Mouse (Mus musculus): ENCODE measurements around the gene BC034090. TPM values are rescaled to one million over a fixed set of nuclear protein-coding genes. Genes with fewer than 3 reads are reported as not detected.
"Not testable (repeated sequence)": the region's sequence is repeated elsewhere in the genome, so short reads cannot be mapped to it uniquely, and the experiment has no call there.

BC034090 gene
- total and polyA plus RNA-seq, 3 experiments, result 29.6 to 33.5 (median 30.6) TPM

- no peak for DNase-seq
These were observed 51.4 kb downstream of the BC034090 start for GRCm38 (mm10) chr1:155192805-155193368.

- DNase-seq, result no peak
These were observed 52.6 kb downstream of the BC034090 start for GRCm38 (mm10) chr1:155191671-155192070.

- no peak for DNase-seq
These were observed 53.0 kb downstream of the BC034090 start for GRCm38 (mm10) chr1:155191219-155191618.

- no peak for DNase-seq
These were observed 55.6 kb downstream of the BC034090 start for GRCm38 (mm10) chr1:155188656-155189055.

GRCm38 (mm10) chr1:155184191-155184590 is 60.1 kb downstream of the BC034090 start:
- DNase-seq, result no peak

GRCm38 (mm10) chr1:155178192-155178924 is 65.9 kb downstream of the BC034090 start:
- DNase-seq, result no peak

GRCm38 (mm10) chr1:155174424-155174823 is 69.8 kb downstream of the BC034090 start:
- DNase-seq, result no peak

GRCm38 (mm10) chr1:155173644-155174016 is 70.6 kb downstream of the BC034090 start:
- not testable (repeated sequence) for DNase-seq

GRCm38 (mm10) chr1:155172895-155173643 is 71.2 kb downstream of the BC034090 start:
- no peak for DNase-seq

GRCm38 (mm10) chr1:155169935-155170334 is 74.3 kb downstream of the BC034090 start:
- DNase-seq, result no peak

- DNase-seq, result no peak
These were observed 76.8 kb downstream of the BC034090 start for GRCm38 (mm10) chr1:155167453-155167852.

Other genes starting within 250 kb of the BC034090 start
- gene Ier5, start 144.8 kb downstream of the BC034090 start, total RNA-seq (2021), result 10 to 100 TPM in 1 of 2 experiments, 1 to 10 TPM in 1; 6.3 to 10.7 TPM
- 13.9 and 21.4 TPM in 2 replicates for gene Ier5, start 144.8 kb downstream of the BC034090 start, polyA plus RNA-seq (2012; rRNA removed)
- 10 to 100 TPM; 29.2 to 30.6 TPM for gene Mr1, start 97.6 kb downstream of the BC034090 start, total RNA-seq (2021)
- 3.8 and 4.4 TPM in 2 replicates for gene Mr1, start 97.6 kb downstream of the BC034090 start, polyA plus RNA-seq (2012; rRNA removed)
- 10 to 100 TPM; 50.7 to 58.4 TPM for gene Stx6, start 85.7 kb downstream of the BC034090 start, total RNA-seq (2021)
- gene Stx6, start 85.7 kb downstream of the BC034090 start, polyA plus RNA-seq (2012; rRNA removed), result 84.3 and 92.3 TPM in 2 replicates
- gene Xpr1, start 173.0 kb upstream of the BC034090 start, total RNA-seq (2021), result 10 to 100 TPM; 36.4 to 46.6 TPM
- gene Xpr1, start 173.0 kb upstream of the BC034090 start, polyA plus RNA-seq (2012; rRNA removed), result 5.1 and 7.5 TPM in 2 replicates